Mouse (Mus musculus) lung, adult 2 months (tissue): Measurements from ENCODE around the gene C1qtnf9.

Experiments
- CTCF ChIP-seq: fragments of 200-500 bp; IDR thresholded peaks from 2 replicates; pipeline ENCODE4 v1.5.1; 2011; ENCODE audit warnings: mild to moderate bottlenecking, low read length, control low read depth; ENCODE audit not compliant: insufficient read depth
- POLR2A ChIP-seq: fragments of 200-500 bp; IDR thresholded peaks from 2 replicates; pipeline ENCODE4 v1.6.1; 2011; ENCODE audit warnings: low read depth, mild to moderate bottlenecking, control low read depth, low read length, borderline replicate concordance; ENCODE audit errors: extremely low read depth

- TF ChIP-seq CTCF (no peak), POLR2A (no peak)
Observed at GRCm38 (mm10) chr14:60751581-60751980, 16.4 kb upstream of the C1qtnf9 start.
